Mouse (Mus musculus): ENCODE measurements at regions not wholly inside any gene's neighbourhood (a gene's known extent, or its start where the extent isn't known, plus 50 kb on each side); places are given as distances from the start of the nearest gene placed in this dataset.
A peak's percentile ranks its signal among the peaks of the same experiment; 100 is the strongest.

DNA sequence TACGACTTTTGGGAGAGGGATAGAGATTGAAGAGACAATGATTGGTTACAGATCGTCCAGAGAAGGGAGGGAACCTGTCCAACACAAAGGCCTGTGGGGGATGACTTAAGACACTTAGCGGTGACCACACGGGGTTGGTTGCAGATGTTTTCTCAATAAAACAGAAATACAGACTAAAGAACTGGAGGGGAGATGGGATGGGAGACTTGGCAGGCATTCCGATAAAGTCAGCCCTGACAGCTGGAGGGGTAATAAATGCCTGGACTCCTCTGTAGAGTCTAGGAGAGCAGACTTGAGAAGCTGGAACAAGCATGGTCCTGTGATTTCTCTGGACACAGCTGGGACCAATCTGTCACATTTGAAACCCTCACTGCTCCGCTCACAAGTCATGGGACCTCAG lies 227.3 kb upstream of the Klf3 start:
- no peak for DNase-seq (ENCODE audit: low read depth, low spot score)

DNA sequence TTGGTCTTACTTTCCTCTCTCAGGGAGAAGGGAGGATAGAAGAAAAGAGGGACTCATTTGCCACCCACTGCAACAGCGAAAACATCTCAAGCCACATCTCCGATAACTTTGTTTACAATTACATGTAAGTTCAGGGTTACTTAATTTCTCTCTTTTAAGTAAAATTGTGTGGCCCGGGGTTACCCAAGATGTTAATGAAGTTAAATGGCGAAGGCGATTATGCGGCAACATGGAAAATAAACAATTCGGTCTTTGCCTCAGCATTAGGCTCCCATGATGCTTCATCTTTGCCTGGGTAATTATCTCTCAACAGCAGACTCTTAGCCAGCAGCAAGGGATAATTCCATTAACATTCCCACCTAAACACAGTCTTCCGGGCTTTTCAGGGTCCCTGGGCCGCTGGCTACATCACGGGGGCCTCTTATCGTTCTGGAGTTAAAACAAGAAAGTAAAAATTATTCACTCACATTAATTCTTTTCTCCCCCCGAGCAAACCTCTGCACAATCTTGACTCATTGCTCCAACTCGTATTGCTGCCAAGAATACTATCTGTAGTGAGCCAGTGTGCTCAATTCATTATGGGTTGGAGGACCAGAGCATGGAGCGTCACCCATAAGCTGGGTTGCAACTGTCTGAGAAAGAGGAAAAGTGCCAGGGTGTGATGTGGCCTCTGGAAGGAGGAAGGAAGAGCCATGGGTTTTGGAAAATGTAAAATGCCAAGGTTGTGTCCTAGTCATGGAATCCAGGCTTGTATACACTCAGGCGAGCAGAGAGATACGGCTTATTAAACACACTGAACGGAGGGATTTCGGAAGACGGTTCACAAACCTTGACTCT lies 226.5 kb upstream of the Klf3 start:
- DNase-seq (ENCODE audit: low read depth, low spot score), result no peak
- Histone ChIP-seq H3K27me3 (ENCODE audit: control insufficient read depth, insufficient read depth, low read length, poor library complexity, severe bottlenecking) (no peaks in the 10 kb centered on the region), H3K36me3 (ENCODE audit: control insufficient read depth, insufficient read depth, low read length, poor library complexity, severe bottlenecking) (no peaks in the 10 kb centered on the region)

More for the DNA sequence above, 227.3 kb upstream of the Klf3 start:
- Histone ChIP-seq H3K27me3 (ENCODE audit: control insufficient read depth, insufficient read depth, low read length, poor library complexity, severe bottlenecking) (no peaks in the 10 kb centered on the region), H3K36me3 (ENCODE audit: control insufficient read depth, insufficient read depth, low read length, poor library complexity, severe bottlenecking) (no peaks in the 10 kb centered on the region)

DNA sequence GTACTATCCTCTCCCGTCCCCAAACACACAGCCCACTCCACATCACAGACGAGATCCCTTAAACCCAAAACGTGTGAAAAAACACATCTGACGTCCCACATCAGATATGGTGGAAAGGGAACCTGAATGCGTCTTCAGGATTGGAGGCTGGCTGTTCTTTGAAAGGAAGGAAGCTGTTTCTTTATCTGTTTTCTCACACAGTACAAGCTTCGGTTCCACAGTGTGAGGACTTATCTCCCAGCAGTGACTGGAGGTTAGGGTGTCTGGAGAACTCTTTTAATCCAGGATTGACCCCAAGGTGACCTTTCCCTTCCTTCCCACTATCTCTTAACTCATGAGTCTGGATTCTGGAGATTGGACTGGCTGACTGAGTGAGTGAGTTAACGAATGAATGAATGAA lies 225.8 kb upstream of the Klf3 start:
- DNase-seq (ENCODE audit: low read depth, low spot score), result no peak
- Histone ChIP-seq H3K27me3 (ENCODE audit: control insufficient read depth, insufficient read depth, low read length, poor library complexity, severe bottlenecking) (no peaks in the 10 kb centered on the region), H3K36me3 (ENCODE audit: control insufficient read depth, insufficient read depth, low read length, poor library complexity, severe bottlenecking) (no peaks in the 10 kb centered on the region)

DNA sequence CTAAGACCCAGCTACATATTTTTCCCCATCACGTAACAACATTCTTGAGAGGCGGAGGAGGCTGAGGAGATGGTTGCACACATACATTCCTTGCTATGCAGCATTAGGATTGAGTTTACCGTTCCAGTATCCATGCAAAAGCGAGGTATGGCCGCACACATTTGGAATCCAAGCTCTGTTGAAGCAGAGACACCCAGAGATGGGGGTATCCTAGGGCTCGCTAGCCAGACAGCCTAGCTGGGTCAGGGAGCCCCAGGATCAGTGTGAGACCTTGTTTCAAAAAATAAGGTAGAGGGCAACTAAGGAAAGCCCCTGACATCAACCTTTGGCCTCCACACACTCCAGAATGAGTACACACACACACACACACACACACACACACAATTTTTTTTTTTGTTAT lies 224.7 kb upstream of the Klf3 start:
- no peak for DNase-seq (ENCODE audit: low read depth, low spot score)

DNA sequence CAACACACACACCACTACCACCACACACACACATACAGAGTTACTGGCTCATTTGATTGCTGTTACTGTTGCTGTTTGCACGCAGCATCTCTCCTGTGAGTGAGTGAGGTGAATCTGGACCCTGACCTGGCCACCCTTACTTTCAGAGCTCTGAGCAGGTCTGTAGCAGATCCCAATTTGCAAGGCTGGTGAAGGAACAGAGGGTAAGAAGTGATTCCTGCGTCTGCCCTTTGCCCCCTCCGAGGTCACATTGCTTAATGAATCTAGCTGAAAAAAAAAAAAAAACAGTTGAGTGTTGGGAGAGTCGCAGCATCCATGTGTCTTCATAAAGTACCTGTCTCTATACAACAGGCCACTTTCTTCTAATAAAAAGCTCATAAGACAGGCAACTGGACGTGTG lies 224.1 kb upstream of the Klf3 start:
- DNase-seq (ENCODE audit: low read depth, low spot score), result no peak
- H3K27me3 ChIP-seq (ENCODE audit: control insufficient read depth, insufficient read depth, low read length, poor library complexity, severe bottlenecking), result no peaks in the 10 kb centered on the region
- H3K36me3 ChIP-seq (ENCODE audit: control insufficient read depth, insufficient read depth, low read length, poor library complexity, severe bottlenecking), result no peaks in the 10 kb centered on the region

More for the DNA sequence above, 224.7 kb upstream of the Klf3 start:
- Histone ChIP-seq H3K36me3 (ENCODE audit: control insufficient read depth, insufficient read depth, low read length, poor library complexity, severe bottlenecking) (no peaks in the 10 kb centered on the region), H3K27me3 (ENCODE audit: control insufficient read depth, insufficient read depth, low read length, poor library complexity, severe bottlenecking) (no peaks in the 10 kb centered on the region)

DNA sequence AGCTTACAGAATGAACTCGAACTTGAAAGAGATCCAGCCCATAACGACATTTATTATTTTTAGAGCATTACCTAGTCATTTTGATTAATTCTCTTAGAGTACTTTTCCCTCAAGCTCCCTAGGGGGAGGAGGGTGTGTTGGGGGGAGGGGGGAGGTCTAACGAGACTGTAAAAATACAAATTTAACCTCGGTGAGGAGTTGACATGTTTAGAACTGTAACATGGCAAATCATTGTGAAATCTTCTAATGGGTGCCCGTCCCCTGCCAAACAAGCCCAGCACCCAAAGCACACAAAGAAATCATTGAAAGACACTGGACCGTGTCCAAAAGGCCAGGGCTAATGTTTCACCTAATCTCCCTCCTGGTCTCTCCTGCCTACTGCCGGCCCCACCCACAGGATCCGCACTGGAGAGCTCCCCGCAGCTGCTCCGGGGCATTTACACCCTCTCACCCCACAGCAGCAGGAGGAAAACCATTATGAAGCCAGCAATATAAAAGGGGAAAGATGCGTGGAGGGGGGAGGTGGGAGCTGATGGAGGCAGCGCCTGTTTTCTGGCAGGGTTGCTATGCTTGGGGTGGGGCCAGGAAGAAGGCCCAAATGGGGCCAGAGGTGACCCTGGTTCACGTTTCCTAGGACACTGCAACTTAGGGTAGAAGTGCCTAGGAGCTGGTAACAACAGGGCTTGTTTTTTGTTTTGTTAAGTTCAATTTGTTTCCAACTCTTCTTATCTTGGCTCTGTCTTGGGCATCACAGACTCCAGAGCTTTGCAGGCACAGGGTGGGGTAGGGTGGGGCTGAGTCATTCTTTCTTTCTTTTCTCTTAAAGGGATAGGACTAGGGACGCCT lies 223.5 kb upstream of the Klf3 start:
- H3K27me3 ChIP-seq (ENCODE audit: control insufficient read depth, insufficient read depth, low read length, poor library complexity, severe bottlenecking), result no peaks in the 10 kb centered on the region
- H3K36me3 ChIP-seq (ENCODE audit: control insufficient read depth, insufficient read depth, low read length, poor library complexity, severe bottlenecking), result no peaks in the 10 kb centered on the region
- DNase-seq (ENCODE audit: low read depth, low spot score), result peak; percentile 12

GRCm38 (mm10) chr5:64580340-64580723 lies 222.9 kb upstream of the Klf3 start:
- DNase-seq (ENCODE audit: low read depth, low spot score), result no peak
- Histone ChIP-seq H3K36me3 (ENCODE audit: control insufficient read depth, insufficient read depth, low read length, poor library complexity, severe bottlenecking) (no peaks in the 10 kb centered on the region; the same call in 1 of the 2 replicates), H3K27me3 (ENCODE audit: control insufficient read depth, insufficient read depth, low read length, poor library complexity, severe bottlenecking) (no peaks in the 10 kb centered on the region)

DNA sequence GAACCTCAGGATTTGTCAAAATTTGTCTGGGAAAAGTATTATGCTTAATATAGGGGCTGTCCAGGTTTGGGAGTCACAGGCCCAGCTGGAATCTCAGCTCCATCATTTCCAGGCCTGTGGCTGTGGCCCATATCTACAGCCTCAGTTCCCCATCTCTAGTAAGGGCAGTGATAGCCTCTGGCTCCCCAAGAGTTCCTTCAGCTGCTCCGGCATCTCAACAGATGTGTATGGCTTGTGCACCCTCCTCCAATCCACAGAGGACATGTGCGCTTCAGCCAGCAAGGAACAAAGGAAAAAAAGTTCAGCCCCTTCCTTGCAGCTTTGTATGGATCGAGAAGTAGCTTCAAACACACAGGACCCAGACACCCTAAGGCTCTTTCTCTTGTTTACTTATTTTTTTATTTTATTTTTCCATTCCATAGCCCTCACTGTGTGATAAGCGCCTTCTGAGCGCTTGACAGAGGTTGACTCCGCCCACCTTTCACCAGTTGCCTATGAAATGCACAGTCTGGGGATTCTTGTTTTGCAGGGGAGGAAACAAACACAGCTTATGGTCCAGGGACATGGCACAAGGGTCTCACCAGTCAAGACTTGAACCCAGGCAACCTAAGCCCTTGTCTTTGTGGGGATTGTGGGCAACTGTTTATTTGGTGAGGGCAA lies 222.3 kb upstream of the Klf3 start:
- no peaks in the 10 kb centered on the region; the same call in 1 of the 2 replicates for H3K36me3 ChIP-seq (ENCODE audit: control insufficient read depth, insufficient read depth, low read length, poor library complexity, severe bottlenecking)
- no peaks in the 10 kb centered on the region for H3K27me3 ChIP-seq (ENCODE audit: control insufficient read depth, insufficient read depth, low read length, poor library complexity, severe bottlenecking)

DNA sequence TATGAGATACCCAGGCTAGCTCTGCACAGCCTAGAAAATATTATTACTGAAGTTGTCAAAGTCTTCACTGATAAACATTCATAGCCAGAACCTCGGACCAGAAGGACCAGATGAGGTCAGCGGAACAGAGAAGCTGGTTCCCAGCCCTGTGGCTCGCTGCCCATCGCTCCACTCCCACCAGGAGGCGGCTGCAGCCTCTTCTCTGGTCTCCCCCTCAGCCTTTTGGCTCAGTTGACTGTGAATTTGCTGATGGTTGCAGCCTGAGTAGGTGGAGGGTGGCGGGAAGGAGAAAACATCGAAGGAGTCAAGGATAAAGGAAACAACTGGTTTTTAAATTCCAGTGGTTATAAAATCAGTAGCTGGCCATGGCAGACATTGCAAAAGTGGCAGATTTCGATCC lies 221.7 kb upstream of the Klf3 start:
- H3K36me3 ChIP-seq (ENCODE audit: control insufficient read depth, insufficient read depth, low read length, poor library complexity, severe bottlenecking), result no peaks in the 10 kb centered on the region; the same call in 1 of the 2 replicates
- DNase-seq (ENCODE audit: low read depth, low spot score), result no peak
- no peaks in the 10 kb centered on the region for H3K27me3 ChIP-seq (ENCODE audit: control insufficient read depth, insufficient read depth, low read length, poor library complexity, severe bottlenecking)

More for the DNA sequence above, 222.3 kb upstream of the Klf3 start:
- DNase-seq (ENCODE audit: low read depth, low spot score), result no peak

- no peaks in the 10 kb centered on the region; the same call in 1 of the 2 replicates for H3K36me3 ChIP-seq (ENCODE audit: control insufficient read depth, insufficient read depth, low read length, poor library complexity, severe bottlenecking)
- H3K27me3 ChIP-seq (ENCODE audit: control insufficient read depth, insufficient read depth, low read length, poor library complexity, severe bottlenecking), result no peaks in the 10 kb centered on the region
- no peak for DNase-seq (ENCODE audit: low read depth, low spot score)
These were observed 221.2 kb upstream of the Klf3 start for GRCm38 (mm10) chr5:64582031-64582430.

GRCm38 (mm10) chr5:64584308-64584707 lies 218.9 kb upstream of the Klf3 start:
- DNase-seq (ENCODE audit: low read depth, low spot score), result no peak
- H3K27me3 ChIP-seq (ENCODE audit: control insufficient read depth, insufficient read depth, low read length, poor library complexity, severe bottlenecking), result no peaks in the 10 kb centered on the region
- H3K36me3 ChIP-seq (ENCODE audit: control insufficient read depth, insufficient read depth, low read length, poor library complexity, severe bottlenecking), result no peaks in the 10 kb centered on the region; the same call in 1 of the 2 replicates

DNA sequence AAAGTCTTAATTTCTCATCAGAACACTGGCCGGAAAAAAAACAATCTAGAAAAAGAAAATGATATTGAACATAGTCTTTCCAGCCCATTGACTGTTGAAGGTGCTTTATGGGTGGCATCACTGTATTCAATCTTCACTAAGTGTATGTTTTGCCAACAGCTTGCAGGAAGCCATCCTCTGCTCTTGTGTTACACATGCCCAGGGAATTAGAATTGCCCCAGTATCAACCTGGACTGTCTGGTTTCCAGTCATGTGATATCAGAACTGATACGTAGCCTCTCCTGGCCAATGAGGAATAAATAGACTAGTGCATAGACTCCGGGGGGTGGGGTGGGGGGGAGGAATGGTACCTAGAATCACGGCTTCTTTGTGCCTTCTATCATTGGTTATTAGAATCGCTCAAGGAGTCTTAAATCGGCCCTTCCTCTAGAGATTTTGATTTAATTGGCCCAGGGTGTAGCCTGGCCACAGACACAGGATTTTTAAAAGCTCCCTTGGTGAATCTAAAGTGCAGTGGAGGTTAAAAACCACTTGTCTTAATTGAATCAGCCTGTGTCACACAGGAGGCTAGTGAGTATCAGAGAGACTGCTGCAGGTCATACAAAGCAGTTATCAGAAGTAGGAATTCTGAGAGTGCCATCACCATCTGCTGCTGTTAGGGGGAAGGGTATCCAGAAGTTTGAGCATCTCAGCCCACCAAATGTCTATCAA lies 218.0 kb upstream of the Klf3 start:
- no peaks in the 10 kb centered on the region; the same call in 1 of the 2 replicates for H3K36me3 ChIP-seq (ENCODE audit: control insufficient read depth, insufficient read depth, low read length, poor library complexity, severe bottlenecking)
- no peak for DNase-seq (ENCODE audit: low read depth, low spot score)
- H3K27me3 ChIP-seq (ENCODE audit: control insufficient read depth, insufficient read depth, low read length, poor library complexity, severe bottlenecking), result no peaks in the 10 kb centered on the region

GRCm38 (mm10) chr5:64586316-64586715 lies 216.9 kb upstream of the Klf3 start:
- H3K27me3 ChIP-seq (ENCODE audit: control insufficient read depth, insufficient read depth, low read length, poor library complexity, severe bottlenecking), result no peaks in the 10 kb centered on the region
- H3K36me3 ChIP-seq (ENCODE audit: control insufficient read depth, insufficient read depth, low read length, poor library complexity, severe bottlenecking), result no peaks in the 10 kb centered on the region; the same call in 1 of the 2 replicates
- no peak for DNase-seq (ENCODE audit: low read depth, low spot score)

- DNase-seq (ENCODE audit: low read depth, low spot score), result no peak
- Histone ChIP-seq H3K27me3 (ENCODE audit: control insufficient read depth, insufficient read depth, low read length, poor library complexity, severe bottlenecking) (no peaks in the 10 kb centered on the region), H3K36me3 (ENCODE audit: control insufficient read depth, insufficient read depth, low read length, poor library complexity, severe bottlenecking) (no peaks in the 10 kb centered on the region; the same call in 1 of the 2 replicates)
These were observed 216.3 kb upstream of the Klf3 start for GRCm38 (mm10) chr5:64586933-64587332.
